Mouse (Mus musculus) E14TG2a.4 (cell line): Measurements from ENCODE around the gene BC048562.

ENCODE experiments used
- CTCF ChIP-seq: conservative IDR thresholded peaks from 2 replicates; pipeline ENCODE4 v1.5.1; 2014; ENCODE audit warnings: low read length
- NANOG ChIP-seq: IDR thresholded peaks from 2 replicates; pipeline ENCODE4 v1.6.1; 2014; ENCODE audit warnings: borderline replicate concordance, low read length, mixed read lengths

GRCm38 (mm10) chr9:108388601-108389000, 47.7 kb upstream of the BC048562 start:
- no peak for TF ChIP-seq CTCF
- TF ChIP-seq NANOG: no peak
